Mouse (Mus musculus): ENCODE measurements at regions not wholly inside any gene's neighbourhood (a gene's known extent, or its start where the extent isn't known, plus 50 kb on each side); places are given as distances from the start of the nearest gene placed in this dataset.

GRCm38 (mm10) chr13:52013182-52013581 is 166.7 kb downstream of the Gadd45g start:
- no peak for TF ChIP-seq POLR2A (IDR thresholded peaks at IDR 0.05; ENCODE audit: borderline replicate concordance, extremely low read depth, insufficient read depth, insufficient read length)
- Histone ChIP-seq H3K9ac (ENCODE audit: low read depth, low read length, severe bottlenecking) (no peak overlapping the region), H3K4me3 (replicated peaks; ENCODE audit: low read length) (no peak overlapping the region), H3K36me3 (ENCODE audit: control insufficient read depth, insufficient read depth, low read length) (no peaks in the 10 kb centered on the region), H3K9me3 (ENCODE audit: control insufficient read depth, low read length) (no peaks in the 10 kb centered on the region), H3K27me3 (ENCODE audit: control insufficient read depth, insufficient read depth, low read length) (no peaks in the 10 kb centered on the region), H3K4me2 (replicated peaks; ENCODE audit: low read depth, low read length, severe bottlenecking) (no peak overlapping the region), H3K27ac (replicated peaks; ENCODE audit: low read depth, low read length) (no peak overlapping the region), H3K4me1 (ENCODE audit: control insufficient read depth, insufficient read depth, low read length) (peaks cover 17% of the 10 kb centered on the region)
- no peak for ATAC-seq (ENCODE audit: low FRiP score, low read depth)
- 50% methylated on average over 1 of the region's 1 CpGs for whole genome bisulfite sequencing
- no peak for DNase-seq (ENCODE audit: low spot score)

GRCm38 (mm10) chr13:52013757-52014156 is 167.3 kb downstream of the Gadd45g start:
- Histone ChIP-seq H3K27ac (replicated peaks; ENCODE audit: low read depth, low read length) (no peak overlapping the region), H3K27me3 (ENCODE audit: control insufficient read depth, insufficient read depth, low read length) (no peaks in the 10 kb centered on the region), H3K9me3 (ENCODE audit: control insufficient read depth, low read length) (no peaks in the 10 kb centered on the region), H3K4me2 (replicated peaks; ENCODE audit: low read depth, low read length, severe bottlenecking) (no peak overlapping the region), H3K36me3 (ENCODE audit: control insufficient read depth, insufficient read depth, low read length) (no peaks in the 10 kb centered on the region), H3K4me3 (replicated peaks; ENCODE audit: low read length) (no peak overlapping the region), H3K4me1 (ENCODE audit: control insufficient read depth, insufficient read depth, low read length) (peaks cover 17% of the 10 kb centered on the region), H3K9ac (ENCODE audit: low read depth, low read length, severe bottlenecking) (no peak overlapping the region)
- no peak for ATAC-seq (ENCODE audit: low FRiP score, low read depth)
- WGBS, result 76% methylated on average over 2 of the region's 2 CpGs
- DNase-seq (ENCODE audit: low spot score), result no peak
- TF ChIP-seq POLR2A (IDR thresholded peaks at IDR 0.05; ENCODE audit: borderline replicate concordance, extremely low read depth, insufficient read depth, insufficient read length), result no peak

GRCm38 (mm10) chr13:52014566-52014965 is 168.1 kb downstream of the Gadd45g start:
- no peak for ATAC-seq (ENCODE audit: low FRiP score, low read depth)
- 0 out of 2 replicates have a peak overlapping the region, but pooled peaks have one; percentile 62 for H3K27ac ChIP-seq (replicated peaks; ENCODE audit: low read depth, low read length)
- no peak overlapping the region for H3K4me2 ChIP-seq (replicated peaks; ENCODE audit: low read depth, low read length, severe bottlenecking)

GRCm38 (mm10) chr13:52015066-52015465 is 168.6 kb downstream of the Gadd45g start:
- H3K9ac ChIP-seq (ENCODE audit: low read depth, low read length, severe bottlenecking), result no peak overlapping the region
- peak; percentile 27; the same call in 1 of the 2 replicates for ATAC-seq (ENCODE audit: low FRiP score, low read depth)
- no peak overlapping the region for H3K4me2 ChIP-seq (replicated peaks; ENCODE audit: low read depth, low read length, severe bottlenecking)
- DNase-seq (ENCODE audit: low spot score), result peak; percentile 31
- H3K36me3 ChIP-seq (ENCODE audit: control insufficient read depth, insufficient read depth, low read length), result no peaks in the 10 kb centered on the region
- no peaks in the 10 kb centered on the region for H3K9me3 ChIP-seq (ENCODE audit: control insufficient read depth, low read length)
- no peak overlapping the region for H3K4me3 ChIP-seq (replicated peaks; ENCODE audit: low read length)
- no peak for TF ChIP-seq POLR2A (IDR thresholded peaks at IDR 0.05; ENCODE audit: borderline replicate concordance, extremely low read depth, insufficient read depth, insufficient read length)
- H3K27ac ChIP-seq (replicated peaks; ENCODE audit: low read depth, low read length), result peak overlapping the region; percentile 62; the same call in 1 of the 2 replicates
- 6% methylated on average over 4 of the region's 4 CpGs for WGBS
- H3K4me1 ChIP-seq (ENCODE audit: control insufficient read depth, insufficient read depth, low read length), result peaks cover 17% of the 10 kb centered on the region
- H3K27me3 ChIP-seq (ENCODE audit: control insufficient read depth, insufficient read depth, low read length), result no peaks in the 10 kb centered on the region

More at GRCm38 (mm10) chr13:52014566-52014965, 168.1 kb downstream of the Gadd45g start:
- no peaks in the 10 kb centered on the region for H3K36me3 ChIP-seq (ENCODE audit: control insufficient read depth, insufficient read depth, low read length)
- DNase-seq (ENCODE audit: low spot score), result no peak
- H3K27me3 ChIP-seq (ENCODE audit: control insufficient read depth, insufficient read depth, low read length), result no peaks in the 10 kb centered on the region
- no peak for TF ChIP-seq POLR2A (IDR thresholded peaks at IDR 0.05; ENCODE audit: borderline replicate concordance, extremely low read depth, insufficient read depth, insufficient read length)
- H3K9me3 ChIP-seq (ENCODE audit: control insufficient read depth, low read length), result no peaks in the 10 kb centered on the region
- no peak overlapping the region for H3K4me3 ChIP-seq (replicated peaks; ENCODE audit: low read length)
- 49% methylated on average over 7 of the region's 7 CpGs for WGBS
- H3K9ac ChIP-seq (ENCODE audit: low read depth, low read length, severe bottlenecking), result no peak overlapping the region
- peaks cover 17% of the 10 kb centered on the region for H3K4me1 ChIP-seq (ENCODE audit: control insufficient read depth, insufficient read depth, low read length)

- no peak overlapping the region for H3K4me2 ChIP-seq (replicated peaks; ENCODE audit: low read depth, low read length, severe bottlenecking)
- 7% methylated on average over 5 of the region's 5 CpGs for WGBS
- H3K4me1 ChIP-seq (ENCODE audit: control insufficient read depth, insufficient read depth, low read length), result peaks cover 17% of the 10 kb centered on the region
- no peak for TF ChIP-seq POLR2A (IDR thresholded peaks at IDR 0.05; ENCODE audit: borderline replicate concordance, extremely low read depth, insufficient read depth, insufficient read length)
- no peaks in the 10 kb centered on the region for H3K9me3 ChIP-seq (ENCODE audit: control insufficient read depth, low read length)
- no peak overlapping the region for H3K4me3 ChIP-seq (replicated peaks; ENCODE audit: low read length)
- H3K27me3 ChIP-seq (ENCODE audit: control insufficient read depth, insufficient read depth, low read length), result no peaks in the 10 kb centered on the region
- H3K36me3 ChIP-seq (ENCODE audit: control insufficient read depth, insufficient read depth, low read length), result no peaks in the 10 kb centered on the region
- H3K9ac ChIP-seq (ENCODE audit: low read depth, low read length, severe bottlenecking), result no peak overlapping the region
- ATAC-seq (ENCODE audit: low FRiP score, low read depth) (peak; percentile 76), DNase-seq (ENCODE audit: low spot score) (peak; percentile 54)
- H3K27ac ChIP-seq (replicated peaks; ENCODE audit: low read depth, low read length), result peak overlapping the region; percentile 62
These were observed 169.0 kb downstream of the Gadd45g start for GRCm38 (mm10) chr13:52015496-52015895.

All from limb, embryonic 14.5 days (tissue).